Mouse (Mus musculus) cerebellum, adult 2 months (tissue): ENCODE data around the gene Rab7. TPM values are rescaled to one million over a fixed set of nuclear protein-coding genes. Genes with fewer than 3 reads are reported as not detected.

Experiments
- DNase-seq, 2 experiments: peaks; one replicate each; pipeline ENCODE4 v3.0.0; 2021
- H3K27ac ChIP-seq: fragments of 200-500 bp; 2 replicates; pipeline ENCODE4 v1.5.1; 2012; ENCODE audit warnings: low read length, control low read depth, inconsistent platforms; ENCODE audit not compliant: insufficient read depth
- H3K27me3 ChIP-seq: fragments of 200-500 bp; 2 replicates; pipeline ENCODE4 v1.6.1; 2012; ENCODE audit warnings: inconsistent platforms, mild to moderate bottlenecking, low read length, moderate library complexity; ENCODE audit not compliant: control insufficient read depth, insufficient read depth
- H3K4me1 ChIP-seq: fragments of 200-500 bp; 2 replicates; pipeline ENCODE4 v1.6.1; 2011; ENCODE audit warnings: low read length; ENCODE audit not compliant: control insufficient read depth, insufficient read depth
- H3K4me3 ChIP-seq: fragments of 200-500 bp; replicated peaks from 2 replicates; pipeline ENCODE3; 2011; ENCODE audit warnings: mild to moderate bottlenecking, low read depth, low read length, control low read depth; ENCODE audit not compliant: insufficient read depth
- CTCF ChIP-seq: fragments of 200-500 bp; IDR thresholded peaks from 2 replicates; pipeline ENCODE4 v1.5.1; 2011; ENCODE audit warnings: low read depth, mild to moderate bottlenecking, control low read depth, low read length, moderate library complexity, borderline replicate concordance; ENCODE audit not compliant: insufficient read depth
- POLR2A ChIP-seq: fragments of 200-500 bp; IDR thresholded peaks from 2 replicates; pipeline ENCODE4 v1.6.1; 2011; ENCODE audit warnings: low read length, control low read depth, borderline replicate concordance; ENCODE audit not compliant: insufficient read depth
- WGBS: fragments of 180-500 bp; shearing (Covaris S2); methylation state at CpG from one replicate; pipeline ENCODE4 v1.1.7; 2018; 5-methylcytosine and 5-hydroxymethylcytosine counted together
- polyA plus RNA-seq: library from polyadenylated mRNA; depleted of rRNA; stranded (reverse); fragments of >200 nt; gene quantifications from 2 replicates; pipeline ENCODE4 v1.2.3, GENCODE M21; 2012

Gene Rab7
- polyA plus RNA-seq, 1 experiment: 418 TPM

GRCm38 (mm10) chr6:88060602-88061001, 15.5 kb upstream of the Rab7 start:
- Histone ChIP-seq H3K27ac (no peak overlapping the region), H3K4me3 (no peak overlapping the region), H3K4me1 (no peaks in the 10 kb centered on the region), H3K27me3 (no peaks in the 10 kb centered on the region)
- DNase-seq: no peak
- TF ChIP-seq CTCF (no peak), POLR2A (no peak)
- WGBS: 81% methylated on average over 4 of the region's 4 CpGs

- H3K4me3 ChIP-seq: no peak overlapping the region
- no peak overlapping the region for H3K27ac ChIP-seq
- TF ChIP-seq POLR2A (no peak), CTCF (no peak)
- WGBS: 79% methylated on average over 5 of the region's 5 CpGs
- H3K27me3 ChIP-seq: no peaks in the 10 kb centered on the region
- no peaks in the 10 kb centered on the region for H3K4me1 ChIP-seq
- no peak for DNase-seq
These were observed 14.8 kb upstream of the Rab7 start for GRCm38 (mm10) chr6:88059903-88060302.

GRCm38 (mm10) chr6:88056866-88057265, 11.8 kb upstream of the Rab7 start:
- Histone ChIP-seq H3K27ac (no peak overlapping the region), H3K4me3 (no peak overlapping the region), H3K4me1 (no peaks in the 10 kb centered on the region), H3K27me3 (no peaks in the 10 kb centered on the region; the same call in 1 of the 2 replicates)
- 82% methylated on average over 5 of the region's 5 CpGs for WGBS
- DNase-seq: no peak
- TF ChIP-seq CTCF (no peak), POLR2A (no peak)

GRCm38 (mm10) chr6:88055663-88056062, 10.6 kb upstream of the Rab7 start:
- Histone ChIP-seq H3K4me1 (no peaks in the 10 kb centered on the region), H3K4me3 (no peak overlapping the region), H3K27me3 (no peaks in the 10 kb centered on the region; the same call in 1 of the 2 replicates), H3K27ac (no peak overlapping the region)
- no peak for DNase-seq
- 71% methylated on average over 5 of the region's 5 CpGs for WGBS
- no peak for TF ChIP-seq POLR2A
- TF ChIP-seq CTCF: no peak

GRCm38 (mm10) chr6:88054081-88054835, 9.2 kb upstream of the Rab7 start:
- Histone ChIP-seq H3K27ac (no peak overlapping the region), H3K4me3 (no peak overlapping the region), H3K27me3 (no peaks in the 10 kb centered on the region; the same call in 1 of the 2 replicates), H3K4me1 (no peaks in the 10 kb centered on the region)
- TF ChIP-seq CTCF (no peak), POLR2A (no peak)
- WGBS: 62% methylated on average over 9 of the region's 9 CpGs
- no peak for DNase-seq

GRCm38 (mm10) chr6:88053228-88054080, 8.4 kb upstream of the Rab7 start:
- no peak for DNase-seq
- TF ChIP-seq CTCF (no peak), POLR2A (no peak)
- Histone ChIP-seq H3K4me1 (no peaks in the 10 kb centered on the region), H3K27me3 (no peaks in the 10 kb centered on the region; the same call in 1 of the 2 replicates), H3K27ac (no peak overlapping the region), H3K4me3 (no peak overlapping the region)
- 62% methylated on average over 11 of the region's 11 CpGs for WGBS

- Histone ChIP-seq H3K4me1 (no peaks in the 10 kb centered on the region), H3K27ac (no peak overlapping the region), H3K27me3 (no peaks in the 10 kb centered on the region; the same call in 1 of the 2 replicates), H3K4me3 (no peak overlapping the region)
- 87% methylated on average over 5 of the region's 5 CpGs for WGBS
- no peak for TF ChIP-seq CTCF
- no peak for TF ChIP-seq POLR2A
- no peak for DNase-seq
These were observed 6.1 kb upstream of the Rab7 start for GRCm38 (mm10) chr6:88051206-88051605.

GRCm38 (mm10) chr6:88049008-88049407, 3.9 kb upstream of the Rab7 start:
- TF ChIP-seq CTCF: no peak
- no peak for TF ChIP-seq POLR2A
- Histone ChIP-seq H3K27me3 (no peaks in the 10 kb centered on the region), H3K4me3 (no peak overlapping the region), H3K4me1 (no peaks in the 10 kb centered on the region), H3K27ac (no peak overlapping the region)
- WGBS: 84% methylated on average over 6 of the region's 6 CpGs
- DNase-seq: no peak
